In genomic region chr2:146774876-146775275, GRCm38 (mm10) we compare ENCODE assay signal across 28 mouse cellular contexts.
DNase-seq lines count a peak whose midpoint lies in the region; ATAC-seq and TF ChIP-seq lines count a peak whose summit lies in the region.
"Had no signal": no experiment of that assay in that cellular context is flagged by ENCODE, and none has a peak within 500 bp of the region (broad histone marks: within the 10 kb centered on the region; RNA-seq: fewer than 3 reads in every experiment).

No protein-coding gene starts in this region.

- no peaks in the 10 kb centered on the region for H3K36me3 ChIP-seq in forebrain, postnatal 0 days (ENCODE audit: insufficient read depth)
- H3K36me3 ChIP-seq: embryonic facial prominence, embryonic 13.5 days; embryonic facial prominence, embryonic 15.5 days; forebrain, embryonic 10.5 days; forebrain, embryonic 12.5 days; G1E had no signal

- ATAC-seq in forebrain, postnatal 0 days, result no peak
- ATAC-seq: activated CD4-positive, CD25-positive, alpha-beta regulatory T cell, adult 4 months; CD4-positive, CD25-positive, alpha-beta regulatory T cell, adult 4 months; forebrain, embryonic 14.5 days; forebrain, embryonic 16.5 days; Patski had no signal

- intact Hi-C loops in heart, postnatal 36 days (cut with DNase I), result no loop called here

- H3K4me1 ChIP-seq in forebrain, postnatal 0 days (ENCODE audit: insufficient read depth), result no peaks in the 10 kb centered on the region
- H3K4me1 ChIP-seq: embryonic facial prominence, embryonic 13.5 days; embryonic facial prominence, embryonic 15.5 days; forebrain, embryonic 12.5 days had no signal

- no peaks in the 10 kb centered on the region for H3K9me3 ChIP-seq in forebrain, postnatal 0 days (ENCODE audit: low read length)
- H3K9me3 ChIP-seq: embryonic facial prominence, embryonic 13.5 days; embryonic facial prominence, embryonic 15.5 days; forebrain, embryonic 10.5 days; forebrain, embryonic 12.5 days; G1E had no signal

- WGBS in forebrain, postnatal 0 days, result 25% methylated on average over 2 of the region's 2 CpGs

- TF ChIP-seq CTCF in forebrain, postnatal 0 days (IDR thresholded peaks at IDR 0.05; ENCODE audit: low read depth), result no peak

- peak; percentile 62 for DNase-seq in heart, adult 11 months
- no peak for DNase-seq in heart, postnatal 36 days
- DNase-seq in retina, adult 2 months (ENCODE audit: low read depth, low spot score), result peak; percentile 51
- peak; percentile 84 for DNase-seq in retina, postnatal 1 day
- no peak for DNase-seq in forebrain, postnatal 0 days
- DNase-seq: adrenal gland, adult 2 months; adrenal gland, postnatal 10 days; adrenal gland, postnatal 25 days; B cell, adult 2 months; cerebellum, adult 11 months; cerebellum, adult 18-20 months; cerebellum, adult 8-10 months; cerebellum, adult 9-11 months; cerebellum, postnatal 14 days; cerebellum, postnatal 36 days; embryo, embryonic 11 days had no signal

- H3K27ac ChIP-seq in forebrain, postnatal 0 days (ENCODE audit: low read depth, low read length), result no peak overlapping the region
- H3K27ac ChIP-seq: embryonic facial prominence, embryonic 13.5 days; embryonic facial prominence, embryonic 15.5 days; forebrain, embryonic 10.5 days; forebrain, embryonic 12.5 days had no signal

- no peaks in the 10 kb centered on the region for H3K27me3 ChIP-seq in forebrain, postnatal 0 days (ENCODE audit: insufficient read depth, low read length)
- H3K27me3 ChIP-seq: CH12.LX; embryonic facial prominence, embryonic 13.5 days; embryonic facial prominence, embryonic 15.5 days; forebrain, embryonic 12.5 days had no signal

- H3K9ac ChIP-seq in forebrain, postnatal 0 days, result no peak overlapping the region
- H3K9ac ChIP-seq: embryonic facial prominence, embryonic 13.5 days; embryonic facial prominence, embryonic 15.5 days; forebrain, embryonic 12.5 days had no signal

- H3K4me2 ChIP-seq in forebrain, postnatal 0 days (ENCODE audit: low read depth), result no peak overlapping the region
- H3K4me2 ChIP-seq: embryonic facial prominence, embryonic 13.5 days; embryonic facial prominence, embryonic 15.5 days; forebrain, embryonic 12.5 days had no signal

- H3K4me3 ChIP-seq in forebrain, postnatal 0 days (ENCODE audit: low read depth, low read length), result no peak overlapping the region
- H3K4me3 ChIP-seq: embryonic facial prominence, embryonic 13.5 days; embryonic facial prominence, embryonic 15.5 days; erythroblast, embryonic 14.5 days; forebrain, embryonic 10.5 days; forebrain, embryonic 12.5 days had no signal

Comparison
In these comparisons a context has a peak if more than half of its experiments do, and no peak if none do; other contexts are left out.
1. DNase-seq: peak in heart, adult 11 months (single experiment), retina, adult 2 months (single experiment) and retina, postnatal 1 day (single experiment); none in heart, postnatal 36 days (0 of 2) and forebrain, postnatal 0 days (single experiment).